Mouse (Mus musculus) limb, embryonic 13.5 days (tissue): ENCODE measurements at regions not wholly inside any gene's neighbourhood (a gene's known extent, or its start where the extent isn't known, plus 50 kb on each side); places are given as distances from the start of the nearest gene placed in this dataset.

Source experiments
- ATAC-seq: fragments of 200-750 bp; cut with Nextera tagmentation; 2 replicates; pipeline ENCODE4 v1.8.0; 2017; ENCODE audit warnings: low read depth, moderate number of reproducible peaks, moderate TSS enrichment; ENCODE audit not compliant: low FRiP score
- H3K27ac ChIP-seq: fragments of 300-500 bp; sonication (generic); 2 replicates; pipeline ENCODE4 v1.5.1; 2015; ENCODE audit warnings: inconsistent platforms, mild to moderate bottlenecking, moderate library complexity
- H3K27me3 ChIP-seq: fragments of 300-500 bp; sonication (generic); 2 replicates; pipeline ENCODE4 v1.6.1; 2015; ENCODE audit warnings: mild to moderate bottlenecking, inconsistent platforms
- H3K36me3 ChIP-seq: fragments of 300-500 bp; sonication (generic); 2 replicates; pipeline ENCODE4 v1.6.1; 2015; ENCODE audit warnings: inconsistent platforms, mild to moderate bottlenecking, moderate library complexity
- H3K4me1 ChIP-seq: fragments of 300-500 bp; sonication (generic); 2 replicates; pipeline ENCODE4 v1.6.1; 2015; ENCODE audit warnings: inconsistent platforms
- H3K4me2 ChIP-seq: fragments of 300-500 bp; sonication (generic); replicated peaks from 2 replicates; pipeline ENCODE4 v1.6.1; 2015; ENCODE audit warnings: inconsistent platforms, mild to moderate bottlenecking, moderate library complexity
- H3K4me3 ChIP-seq: fragments of 300-500 bp; sonication (generic); 2 replicates; pipeline ENCODE4 v1.5.1; 2015; ENCODE audit warnings: moderate library complexity, mild to moderate bottlenecking, inconsistent platforms
- H3K9ac ChIP-seq: fragments of 300-500 bp; sonication (generic); 2 replicates; pipeline ENCODE4 v1.6.1; 2015; ENCODE audit warnings: mild to moderate bottlenecking, inconsistent platforms
- H3K9me3 ChIP-seq: fragments of 300-500 bp; sonication (generic); 2 replicates; pipeline ENCODE4 v1.6.1; 2016; ENCODE audit warnings: inconsistent platforms
- WGBS: fragments of 180-500 bp; shearing (Covaris S2); methylation state at CpG from one replicate; pipeline ENCODE4 v1.1.7; 2015; 5-methylcytosine and 5-hydroxymethylcytosine counted together

GRCm38 (mm10) chr9:79173036-79173435 lies 545.6 kb downstream of the Col12a1 start:
- no peak overlapping the region for H3K4me2 ChIP-seq

GRCm38 (mm10) chr9:79179954-79180353 lies 538.7 kb downstream of the Col12a1 start:
- ATAC-seq: no peak
- Histone ChIP-seq H3K9me3 (no peaks in the 10 kb centered on the region), H3K27ac (no peak overlapping the region), H3K4me1 (no peaks in the 10 kb centered on the region), H3K4me2 (no peak overlapping the region), H3K9ac (no peak overlapping the region), H3K4me3 (no peak overlapping the region), H3K27me3 (no peaks in the 10 kb centered on the region), H3K36me3 (no peaks in the 10 kb centered on the region)
- WGBS: 77% methylated on average over 2 of the region's 2 CpGs

More at GRCm38 (mm10) chr9:79173036-79173435, 545.6 kb downstream of the Col12a1 start:
- Histone ChIP-seq H3K27me3 (no peaks in the 10 kb centered on the region), H3K36me3 (no peaks in the 10 kb centered on the region), H3K4me3 (no peak overlapping the region), H3K9ac (no peak overlapping the region), H3K4me1 (no peaks in the 10 kb centered on the region), H3K27ac (no peak overlapping the region), H3K9me3 (no peaks in the 10 kb centered on the region)
- ATAC-seq: no peak

GRCm38 (mm10) chr9:79195420-79195819 lies 523.2 kb downstream of the Col12a1 start:
- H3K27ac ChIP-seq: no peak overlapping the region
- no peaks in the 10 kb centered on the region for H3K4me1 ChIP-seq
- 88% methylated on average over 2 of the region's 2 CpGs for WGBS
- H3K4me3 ChIP-seq: no peak overlapping the region
- no peaks in the 10 kb centered on the region for H3K9me3 ChIP-seq
- H3K4me2 ChIP-seq: no peak overlapping the region
- ATAC-seq: no peak
- no peak overlapping the region for H3K9ac ChIP-seq
- no peaks in the 10 kb centered on the region for H3K27me3 ChIP-seq
- no peaks in the 10 kb centered on the region for H3K36me3 ChIP-seq

- Histone ChIP-seq H3K27me3 (no peaks in the 10 kb centered on the region), H3K4me2 (no peak overlapping the region), H3K4me3 (no peak overlapping the region), H3K36me3 (no peaks in the 10 kb centered on the region), H3K4me1 (no peaks in the 10 kb centered on the region), H3K9me3 (no peaks in the 10 kb centered on the region), H3K27ac (no peak overlapping the region), H3K9ac (no peak overlapping the region)
- whole genome bisulfite sequencing: 36% methylated on average over 3 of the region's 3 CpGs
- ATAC-seq: no peak
These were observed 516.9 kb downstream of the Col12a1 start for GRCm38 (mm10) chr9:79201755-79202154.

- H3K27me3 ChIP-seq: no peaks in the 10 kb centered on the region
- no peak overlapping the region for H3K4me3 ChIP-seq
- H3K9me3 ChIP-seq: no peaks in the 10 kb centered on the region
- no peak overlapping the region for H3K4me2 ChIP-seq
- WGBS: 74% methylated on average over 6 of the region's 6 CpGs
- H3K36me3 ChIP-seq: no peaks in the 10 kb centered on the region
- H3K9ac ChIP-seq: no peak overlapping the region
- no peak for ATAC-seq
- no peaks in the 10 kb centered on the region for H3K4me1 ChIP-seq
- H3K27ac ChIP-seq: no peak overlapping the region
These were observed 505.3 kb downstream of the Col12a1 start for GRCm38 (mm10) chr9:79213364-79213763.

- Histone ChIP-seq H3K9me3 (no peaks in the 10 kb centered on the region), H3K4me3 (no peak overlapping the region), H3K9ac (no peak overlapping the region), H3K4me2 (no peak overlapping the region), H3K4me1 (no peaks in the 10 kb centered on the region), H3K27me3 (no peaks in the 10 kb centered on the region), H3K36me3 (no peaks in the 10 kb centered on the region), H3K27ac (no peak overlapping the region)
- 54% methylated on average over 3 of the region's 3 CpGs for WGBS
- no peak for ATAC-seq
These were observed 502.6 kb downstream of the Col12a1 start for GRCm38 (mm10) chr9:79215986-79216385.

- no peak overlapping the region for H3K27ac ChIP-seq
- 85% methylated on average over 2 of the region's 2 CpGs for WGBS
These were observed 502.2 kb downstream of the Col12a1 start for GRCm38 (mm10) chr9:79216432-79216831.

GRCm38 (mm10) chr9:79233081-79233480 lies 485.6 kb downstream of the Col12a1 start:
- ATAC-seq: no peak
- Histone ChIP-seq H3K4me3 (no peak overlapping the region), H3K36me3 (no peaks in the 10 kb centered on the region), H3K9me3 (no peaks in the 10 kb centered on the region), H3K27ac (no peak overlapping the region), H3K27me3 (no peaks in the 10 kb centered on the region), H3K4me2 (no peak overlapping the region), H3K4me1 (no peaks in the 10 kb centered on the region), H3K9ac (no peak overlapping the region)
- 20% methylated on average over 3 of the region's 3 CpGs for WGBS

More at GRCm38 (mm10) chr9:79216432-79216831, 502.2 kb downstream of the Col12a1 start:
- Histone ChIP-seq H3K9ac (no peak overlapping the region), H3K9me3 (no peaks in the 10 kb centered on the region), H3K4me3 (no peak overlapping the region), H3K27me3 (no peaks in the 10 kb centered on the region), H3K36me3 (no peaks in the 10 kb centered on the region), H3K4me1 (no peaks in the 10 kb centered on the region), H3K4me2 (no peak overlapping the region)
- no peak for ATAC-seq

GRCm38 (mm10) chr9:79233751-79234150 lies 484.9 kb downstream of the Col12a1 start:
- H3K9me3 ChIP-seq: no peaks in the 10 kb centered on the region
- WGBS: 84% methylated on average over 1 of the region's 1 CpGs

GRCm38 (mm10) chr9:79269646-79270213 lies 448.9 kb downstream of the Col12a1 start:
- H3K36me3 ChIP-seq: no peaks in the 10 kb centered on the region

More at GRCm38 (mm10) chr9:79233751-79234150, 484.9 kb downstream of the Col12a1 start:
- Histone ChIP-seq H3K27me3 (no peaks in the 10 kb centered on the region), H3K27ac (no peak overlapping the region), H3K4me3 (no peak overlapping the region), H3K9ac (no peak overlapping the region), H3K4me2 (no peak overlapping the region), H3K36me3 (no peaks in the 10 kb centered on the region), H3K4me1 (no peaks in the 10 kb centered on the region)
- no peak for ATAC-seq

GRCm38 (mm10) chr9:79270256-79270655 lies 448.4 kb downstream of the Col12a1 start:
- Histone ChIP-seq H3K4me3 (no peak overlapping the region), H3K9ac (no peak overlapping the region), H3K27me3 (no peaks in the 10 kb centered on the region), H3K4me2 (no peak overlapping the region), H3K36me3 (no peaks in the 10 kb centered on the region), H3K27ac (no peak overlapping the region), H3K4me1 (0 out of 2 replicates have a peak, but pooled peaks cover 5% of the 10 kb centered on the region), H3K9me3 (no peaks in the 10 kb centered on the region)
- WGBS: 67% methylated on average over 2 of the region's 2 CpGs
- no peak for ATAC-seq

More at GRCm38 (mm10) chr9:79269646-79270213, 448.9 kb downstream of the Col12a1 start:
- H3K9ac ChIP-seq: no peak overlapping the region
- no peak for ATAC-seq
- H3K4me3 ChIP-seq: no peak overlapping the region
- 76% methylated on average over 13 of the region's 13 CpGs for whole genome bisulfite sequencing
- no peak overlapping the region for H3K4me2 ChIP-seq
- no peaks in the 10 kb centered on the region for H3K9me3 ChIP-seq
- H3K4me1 ChIP-seq: 0 out of 2 replicates have a peak, but pooled peaks cover 5% of the 10 kb centered on the region
- no peak overlapping the region for H3K27ac ChIP-seq
- no peaks in the 10 kb centered on the region for H3K27me3 ChIP-seq

- WGBS: 80% methylated on average over 3 of the region's 3 CpGs
- Histone ChIP-seq H3K4me3 (no peak overlapping the region), H3K9me3 (no peaks in the 10 kb centered on the region), H3K27me3 (no peaks in the 10 kb centered on the region), H3K4me1 (peaks cover 9% of the 10 kb centered on the region; the same call in 1 of the 2 replicates), H3K9ac (no peak overlapping the region), H3K4me2 (no peak overlapping the region), H3K27ac (no peak overlapping the region), H3K36me3 (no peaks in the 10 kb centered on the region)
- no peak for ATAC-seq
These were observed 430.8 kb downstream of the Col12a1 start for GRCm38 (mm10) chr9:79287849-79288248.

GRCm38 (mm10) chr9:79295306-79295705 lies 423.3 kb downstream of the Col12a1 start:
- Histone ChIP-seq H3K27ac (no peak overlapping the region), H3K4me3 (no peak overlapping the region), H3K36me3 (no peaks in the 10 kb centered on the region), H3K9me3 (no peaks in the 10 kb centered on the region), H3K9ac (no peak overlapping the region), H3K4me1 (no peaks in the 10 kb centered on the region), H3K27me3 (no peaks in the 10 kb centered on the region), H3K4me2 (no peak overlapping the region)
- 75% methylated on average over 3 of the region's 3 CpGs for WGBS
- no peak for ATAC-seq
